11 mouse cellular contexts compared by ENCODE assay signal in the genomic region with DNA sequence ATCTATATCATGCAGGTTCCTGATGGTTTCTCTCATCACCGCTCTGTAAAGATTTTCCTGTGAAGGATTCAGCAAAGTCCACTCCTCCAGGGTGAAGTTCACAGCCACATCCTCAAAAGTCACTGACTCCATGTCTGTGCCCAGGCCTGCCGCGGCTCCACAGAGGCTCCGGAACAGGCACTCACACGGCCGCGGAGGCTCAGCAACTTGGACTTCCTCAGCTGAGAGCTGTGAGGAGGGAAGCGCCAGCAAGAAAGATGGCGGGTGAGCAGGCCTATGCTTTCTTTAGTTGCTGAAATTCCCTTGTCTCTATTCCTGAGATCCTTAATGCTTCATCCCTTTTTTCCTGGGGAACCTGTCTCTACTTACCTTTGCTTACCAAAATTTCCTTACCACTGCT. TPM values are rescaled to one million over a fixed set of nuclear protein-coding genes. Genes with fewer than 3 reads are reported as not detected.
"Had no signal": no experiment of that assay in that cellular context is flagged by ENCODE, and none has a peak within 500 bp of the region (broad histone marks: within the 10 kb centered on the region; RNA-seq: fewer than 3 reads in every experiment).

No protein-coding gene starts in this region.

RNA-seq across cellular contexts. Expression of gene Spata3, which starts 0.9 kb away (rescaled TPM):
- polyA plus RNA-seq: kidney, embryonic 16.5 days; limb, embryonic 12.5 days; limb, embryonic 15.5 days; liver, embryonic 11.5 days; lung, embryonic 14.5 days; midbrain, embryonic 10.5 days; midbrain, embryonic 13.5 days; neural tube, embryonic 11.5 days; stomach, embryonic 14.5 days; stomach, postnatal 0 days had no signal

RNA-seq across cellular contexts. Expression of gene Gpr55, which starts 55.0 kb away (rescaled TPM):
- total RNA-seq: layer of hippocampus, postnatal 14 days had no signal
- polyA plus RNA-seq: limb, embryonic 12.5 days; liver, embryonic 11.5 days; lung, embryonic 14.5 days; midbrain, embryonic 10.5 days; neural tube, embryonic 11.5 days; stomach, embryonic 14.5 days had no signal
